Comparison of ENCODE assay signal across 1 mouse cellular context in genomic region chr11:76645955-76646354, GRCm38 (mm10).
TF ChIP-seq lines count a peak whose summit lies in the region.

No protein-coding gene starts in this region.

TF ChIP-seq in CH12.LX, 34 proteins besides CTCF, POLR2A, EP300 and RAD21 (continued from another document):
- TF ChIP-seq JUN (IDR thresholded peaks at IDR 0.05; ENCODE audit: insufficient read depth, low read depth, low read length) (no peak; the same call in 1 of the 2 replicates), CHD2 (IDR thresholded peaks at IDR 0.05; ENCODE audit: low read length) (no peak)
